Mouse (Mus musculus) intestine, postnatal 0 days (tissue): Measurements from ENCODE around the gene Nrip1. TPM values are rescaled to one million over a fixed set of nuclear protein-coding genes. Genes with fewer than 3 reads are reported as not detected.

Experiments used
- ATAC-seq: fragments of 200-750 bp; cut with Nextera tagmentation; 2 replicates; pipeline ENCODE4 v1.8.0; 2017; ENCODE audit warnings: mild to moderate bottlenecking, moderate TSS enrichment, moderate library complexity
- H3K27ac ChIP-seq: fragments of 300-500 bp; sonication (generic); 2 replicates; pipeline ENCODE4 v1.5.1; 2014; ENCODE audit warnings: mild to moderate bottlenecking, low read depth, low read length, moderate library complexity
- H3K27me3 ChIP-seq: fragments of 300-500 bp; sonication (generic); replicated peaks from 2 replicates; pipeline ENCODE4 v1.6.1; 2014; ENCODE audit warnings: low read length, mixed read lengths; ENCODE audit not compliant: control insufficient read depth, insufficient read depth
- H3K36me3 ChIP-seq: fragments of 300-500 bp; sonication (generic); 2 replicates; pipeline ENCODE4 v1.6.1; 2014; ENCODE audit warnings: mild to moderate bottlenecking, moderate library complexity; ENCODE audit not compliant: control insufficient read depth, insufficient read depth
- H3K4me1 ChIP-seq: fragments of 300-500 bp; sonication (generic); replicated peaks from 2 replicates; pipeline ENCODE4 v1.6.1; 2014; ENCODE audit warnings: antibody characterized with exemption, low read length, mixed read lengths; ENCODE audit not compliant: control insufficient read depth, insufficient read depth
- H3K4me2 ChIP-seq: fragments of 300-500 bp; sonication (generic); replicated peaks from 2 replicates; pipeline ENCODE4 v1.6.1; 2014; ENCODE audit warnings: low read depth, mild to moderate bottlenecking, moderate library complexity
- H3K4me3 ChIP-seq: fragments of 300-500 bp; sonication (generic); 2 replicates; pipeline ENCODE4 v1.5.1; 2014; ENCODE audit warnings: low read depth, low read length
- H3K9ac ChIP-seq: fragments of 300-500 bp; sonication (generic); 2 replicates; pipeline ENCODE4 v1.6.1; 2014; ENCODE audit warnings: mild to moderate bottlenecking, low read depth, low read length
- H3K9me3 ChIP-seq: fragments of 300-500 bp; sonication (generic); 2 replicates; pipeline ENCODE4 v1.6.1; 2016; ENCODE audit warnings: mixed run types; ENCODE audit not compliant: control insufficient read depth
- CTCF ChIP-seq: sonication (generic); IDR thresholded peaks from 2 replicates; pipeline ENCODE4 v1.5.1; 2016; ENCODE audit warnings: low read depth, mild to moderate bottlenecking, control low read depth, antibody characterized with exemption, moderate library complexity
- WGBS: fragments of 180-500 bp; shearing (Covaris S2); extraction: QIAGEN DNeasy Blood & Tissue Kit; methylation state at CpG from one replicate; pipeline ENCODE4 v1.1.7; 2014; 5-methylcytosine and 5-hydroxymethylcytosine counted together
- polyA plus RNA-seq: library from polyadenylated mRNA; unstranded; fragments of >200 nt; fragmentation: Nextera tagmentation; extraction: Ambion mirVana; gene quantifications from 2 replicates; pipeline ENCODE4 v1.2.1, GENCODE M21; 2015

Gene Nrip1
- polyA plus RNA-seq, 1 experiment from 2014 or later, result 27.8 TPM

DNA sequence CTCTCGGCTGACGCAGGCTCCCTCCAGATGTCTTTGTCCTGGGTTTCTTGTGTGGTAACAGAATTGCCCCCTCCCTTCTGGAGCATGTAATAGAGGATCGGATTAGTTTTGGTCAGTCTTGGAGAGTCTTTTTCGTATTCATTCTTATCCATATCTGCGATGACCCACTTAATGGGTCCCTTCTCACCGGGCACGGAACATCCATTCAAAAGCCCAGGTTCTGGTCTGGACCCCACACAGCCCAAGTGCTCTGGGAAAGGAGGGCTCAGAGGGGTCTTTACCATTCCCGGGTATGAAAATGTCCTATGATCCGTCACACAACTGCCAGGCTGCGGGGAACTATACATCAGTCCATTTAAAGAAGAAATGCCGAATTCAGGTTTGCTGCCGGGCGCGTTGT, 82.3 kb downstream of the Nrip1 start:
- WGBS, result 95% methylated on average over 14 of the region's 14 CpGs
- H3K4me2 ChIP-seq, result no peak overlapping the region
- H3K9me3 ChIP-seq, result no peaks in the 10 kb centered on the region
- no peak for ATAC-seq
- H3K36me3 ChIP-seq, result peaks cover 39% of the 10 kb centered on the region
- H3K4me1 ChIP-seq, result peaks cover 6% of the 10 kb centered on the region; the same call in 1 of the 2 replicates
- H3K4me3 ChIP-seq, result no peak overlapping the region
- no peaks in the 10 kb centered on the region for H3K27me3 ChIP-seq
- no peak overlapping the region for H3K27ac ChIP-seq
- H3K9ac ChIP-seq, result no peak overlapping the region
- no peak for TF ChIP-seq CTCF

GRCm38 (mm10) chr16:76289495-76289894, 84.1 kb downstream of the Nrip1 start:
- Histone ChIP-seq H3K27me3 (no peaks in the 10 kb centered on the region), H3K9ac (no peak overlapping the region), H3K27ac (no peak overlapping the region), H3K36me3 (peaks cover 39% of the 10 kb centered on the region), H3K9me3 (no peaks in the 10 kb centered on the region), H3K4me1 (peaks cover under 1% of the 10 kb centered on the region; the same call in 1 of the 2 replicates), H3K4me2 (no peak overlapping the region), H3K4me3 (no peak overlapping the region)
- WGBS, result 65% methylated on average over 2 of the region's 2 CpGs
- no peak for TF ChIP-seq CTCF
- ATAC-seq, result no peak

GRCm38 (mm10) chr16:76283796-76284195, 89.8 kb downstream of the Nrip1 start:
- H3K9ac ChIP-seq, result no peak overlapping the region
- 0 out of 2 replicates have a peak, but pooled peaks cover 4% of the 10 kb centered on the region for H3K4me1 ChIP-seq
- ATAC-seq, result no peak
- no peak for TF ChIP-seq CTCF
- no peak overlapping the region for H3K4me3 ChIP-seq
- H3K27me3 ChIP-seq, result no peaks in the 10 kb centered on the region
- H3K27ac ChIP-seq, result no peak overlapping the region
- 49% methylated on average over 3 of the region's 3 CpGs for WGBS
- peaks cover 3% of the 10 kb centered on the region; the same call in 1 of the 2 replicates for H3K36me3 ChIP-seq
- no peak overlapping the region for H3K4me2 ChIP-seq
- no peaks in the 10 kb centered on the region for H3K9me3 ChIP-seq

DNA sequence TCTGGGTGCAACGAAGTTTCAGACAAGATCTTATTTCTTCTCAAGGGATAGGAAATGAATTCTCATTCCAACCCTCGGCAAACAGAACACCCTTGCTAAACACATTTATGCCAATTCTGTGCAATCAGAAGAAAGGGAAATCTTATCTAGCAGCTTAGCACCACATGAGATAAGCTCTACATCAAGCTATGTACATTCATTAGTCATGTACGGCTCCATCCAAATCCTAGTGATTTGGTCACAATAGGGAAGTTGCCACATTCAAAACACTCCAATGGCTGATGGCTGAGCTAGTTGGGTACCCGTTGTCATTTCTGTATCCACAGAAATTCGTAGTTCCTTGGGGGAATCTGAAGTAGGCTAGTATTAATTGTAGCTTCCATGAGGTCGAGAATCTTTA, 91.8 kb downstream of the Nrip1 start:
- Histone ChIP-seq H3K36me3 (no peaks in the 10 kb centered on the region), H3K4me3 (no peak overlapping the region), H3K27ac (no peak overlapping the region), H3K27me3 (no peaks in the 10 kb centered on the region), H3K4me1 (0 out of 2 replicates have a peak, but pooled peaks cover 4% of the 10 kb centered on the region), H3K9ac (no peak overlapping the region), H3K9me3 (no peaks in the 10 kb centered on the region), H3K4me2 (no peak overlapping the region)
- ATAC-seq, result no peak
- no peak for TF ChIP-seq CTCF
- 51% methylated on average over 6 of the region's 6 CpGs for WGBS

- ATAC-seq, result no peak
- Histone ChIP-seq H3K27ac (no peak overlapping the region), H3K9ac (no peak overlapping the region), H3K4me3 (no peak overlapping the region), H3K4me1 (0 out of 2 replicates have a peak, but pooled peaks cover 4% of the 10 kb centered on the region), H3K27me3 (no peaks in the 10 kb centered on the region), H3K9me3 (no peaks in the 10 kb centered on the region), H3K36me3 (no peaks in the 10 kb centered on the region), H3K4me2 (no peak overlapping the region)
- 83% methylated on average over 8 of the region's 8 CpGs for WGBS
- TF ChIP-seq CTCF, result no peak
Measured at GRCm38 (mm10) chr16:76280365-76280764, 93.3 kb downstream of the Nrip1 start.

DNA sequence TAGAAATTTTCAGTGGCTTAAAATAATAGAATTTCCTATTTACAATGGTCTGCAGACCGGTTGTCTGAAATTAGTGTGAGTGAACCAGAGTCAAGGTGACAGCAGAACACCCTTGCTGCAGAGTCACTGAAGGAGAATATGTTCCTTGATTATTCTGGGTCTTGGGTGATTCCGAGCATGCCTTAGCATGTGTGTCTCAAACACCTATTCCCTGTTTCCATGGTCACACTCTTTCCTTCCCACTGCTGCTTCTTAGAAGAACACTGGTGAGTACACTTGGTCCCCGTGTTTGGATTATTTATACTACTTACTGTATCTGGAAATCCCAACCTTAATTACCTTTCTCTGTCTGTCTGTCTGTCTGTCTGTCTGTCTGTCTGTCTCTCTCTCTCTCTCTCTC, 97.4 kb downstream of the Nrip1 start:
- Histone ChIP-seq H3K9me3 (no peaks in the 10 kb centered on the region), H3K9ac (no peak overlapping the region), H3K4me2 (no peak overlapping the region), H3K4me3 (no peak overlapping the region), H3K27ac (no peak overlapping the region), H3K36me3 (no peaks in the 10 kb centered on the region), H3K27me3 (no peaks in the 10 kb centered on the region), H3K4me1 (no peaks in the 10 kb centered on the region)
- WGBS, result 76% methylated on average over 3 of the region's 3 CpGs
- ATAC-seq, result no peak
- no peak for TF ChIP-seq CTCF

GRCm38 (mm10) chr16:76275584-76275983, 98.0 kb downstream of the Nrip1 start:
- no peak for TF ChIP-seq CTCF
- no peaks in the 10 kb centered on the region for H3K9me3 ChIP-seq
- ATAC-seq, result no peak
- H3K9ac ChIP-seq, result no peak overlapping the region
- no peaks in the 10 kb centered on the region for H3K36me3 ChIP-seq
- no peaks in the 10 kb centered on the region for H3K27me3 ChIP-seq
- no peak overlapping the region for H3K4me2 ChIP-seq
- H3K4me3 ChIP-seq, result no peak overlapping the region
- no peak overlapping the region for H3K27ac ChIP-seq
- no peaks in the 10 kb centered on the region for H3K4me1 ChIP-seq
- 81% methylated on average over 3 of the region's 3 CpGs for WGBS
